Mouse (Mus musculus): ENCODE data around the gene Hmgcs1. TPM values are rescaled to one million over a fixed set of nuclear protein-coding genes. Genes with fewer than 3 reads are reported as not detected.
"Not testable (repeated sequence)": the region's sequence is repeated elsewhere in the genome, so short reads cannot be mapped to it uniquely, and the experiment has no call there.

The Hmgcs1 gene
- 67.1 and 74.2 TPM in 2 replicates for polyA plus RNA-seq (2015; fragmentation: Nextera tagmentation; extraction: Ambion mirVana)

DNA sequence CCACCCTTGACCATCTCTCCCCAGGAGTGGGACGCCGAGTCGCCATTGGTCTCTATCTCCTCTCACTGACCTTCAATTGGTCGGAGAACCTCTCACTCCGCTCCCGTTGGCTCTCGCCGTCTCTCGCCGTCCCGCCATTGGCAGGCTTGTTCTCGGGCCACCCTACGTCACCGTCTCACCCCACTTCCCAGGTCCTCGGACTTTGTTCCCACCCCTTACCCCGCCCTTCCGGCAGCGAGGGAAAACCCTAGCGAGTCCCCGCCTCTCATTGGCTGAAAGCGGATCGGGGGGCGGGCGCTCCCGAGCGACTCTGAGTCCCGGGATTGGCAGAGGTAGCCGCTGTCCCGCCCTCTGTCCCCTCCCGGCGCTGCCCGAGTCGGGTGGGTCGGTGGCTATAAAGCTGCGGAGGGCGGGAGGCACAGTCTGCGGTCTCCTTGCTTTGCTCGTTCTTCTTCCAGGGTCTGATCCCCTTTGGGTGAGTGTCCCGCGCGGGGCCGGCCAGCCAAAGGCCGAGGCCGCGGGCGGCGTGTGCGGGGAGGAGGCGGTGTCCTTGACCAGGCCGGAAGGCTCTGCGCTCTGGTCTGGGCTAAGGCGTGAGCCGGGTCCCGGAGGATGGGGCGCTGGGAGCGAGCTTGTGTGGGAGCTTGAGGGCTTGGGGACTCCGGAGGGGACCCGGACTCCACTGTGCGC, at the start of gene Hmgcs1:
Gene Hmgcs1 (plus strand): TSS at position 341 of the 690 bp plus-strand sequence.
- DNase-seq (ENCODE audit: low spot score), result peak; percentile 98

DNA sequence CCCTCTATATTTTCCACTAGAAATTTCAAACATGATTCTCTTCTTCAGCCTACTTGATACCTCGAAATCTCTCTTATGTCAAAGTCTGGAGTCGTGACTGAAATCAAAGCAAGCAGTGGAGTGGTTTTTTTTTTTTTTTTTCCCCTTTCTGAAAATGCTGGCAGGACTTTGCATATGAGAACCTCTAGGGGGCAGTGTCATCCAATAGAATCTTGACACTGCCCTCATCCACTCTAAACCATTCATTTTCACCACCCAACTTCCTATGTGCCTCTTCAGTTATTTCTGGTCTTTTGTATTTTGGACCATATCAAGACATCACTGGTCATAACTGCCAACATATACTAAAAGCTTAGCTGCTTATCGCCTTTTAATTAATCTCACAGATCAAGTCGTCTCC, 49.7 kb upstream of the Hmgcs1 start:
- DNase-seq (ENCODE audit: low spot score), result peak; percentile 50

DNA sequence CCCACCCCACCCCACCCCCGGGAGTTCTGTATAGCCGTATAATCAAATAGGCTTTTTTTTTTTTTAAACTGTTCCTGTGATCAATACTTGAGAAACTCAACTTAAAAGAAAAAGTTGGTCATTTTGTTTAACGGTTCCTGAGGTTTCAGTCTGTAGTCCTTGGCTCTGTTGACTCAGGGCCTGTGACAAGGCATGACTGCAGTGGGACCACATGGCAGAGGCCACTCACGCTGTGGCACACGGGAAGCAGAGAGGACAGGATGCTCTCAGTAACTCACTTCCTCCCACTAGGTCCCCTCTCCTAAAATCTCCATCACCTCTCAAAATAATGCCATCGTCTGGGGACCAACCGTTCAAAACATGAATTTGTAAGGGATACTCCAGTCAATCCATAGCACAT, 49.0 kb upstream of the Hmgcs1 start:
- DNase-seq (ENCODE audit: low spot score), result no peak

DNA sequence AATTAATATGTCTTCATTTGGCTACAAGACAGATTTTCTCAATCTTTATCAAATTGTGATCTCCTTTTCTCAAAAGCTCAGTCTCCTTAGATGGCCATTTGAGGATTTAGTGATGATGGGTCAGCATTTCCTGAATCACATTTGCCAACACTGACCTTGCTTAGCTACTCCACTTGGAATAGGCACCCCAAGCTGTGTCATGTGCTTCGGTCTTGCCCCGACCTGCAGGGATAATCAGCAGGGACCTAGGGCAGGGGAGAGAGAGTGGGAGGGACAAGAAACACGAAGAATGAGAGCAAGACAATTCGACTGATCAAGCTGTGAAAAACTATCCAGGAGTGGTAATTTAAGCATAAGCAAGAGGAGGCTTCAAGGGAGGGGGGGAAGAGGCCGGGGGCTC, 45.4 kb upstream of the Hmgcs1 start:
- DNase-seq (ENCODE audit: low spot score), result no peak

DNA sequence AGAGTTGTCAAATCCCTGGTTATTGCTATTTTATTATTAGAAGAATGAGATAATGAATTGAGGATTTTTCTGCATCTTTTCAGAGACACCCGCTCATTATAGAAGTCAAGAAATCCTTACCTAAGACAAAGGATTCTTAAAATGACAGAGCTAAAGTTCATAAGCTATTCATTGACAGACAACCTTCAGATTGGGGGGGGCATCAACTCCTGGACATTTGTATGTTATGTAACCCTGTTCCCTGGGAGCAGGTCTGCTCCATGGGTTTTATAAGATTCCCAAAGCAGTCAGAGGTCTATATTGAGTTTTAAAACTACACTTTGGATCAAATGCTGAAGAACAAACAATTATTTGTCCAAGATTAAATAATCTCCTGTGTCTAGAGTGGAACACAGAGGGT, 43.7 kb upstream of the Hmgcs1 start:
- no peak for DNase-seq (ENCODE audit: low spot score)

DNA sequence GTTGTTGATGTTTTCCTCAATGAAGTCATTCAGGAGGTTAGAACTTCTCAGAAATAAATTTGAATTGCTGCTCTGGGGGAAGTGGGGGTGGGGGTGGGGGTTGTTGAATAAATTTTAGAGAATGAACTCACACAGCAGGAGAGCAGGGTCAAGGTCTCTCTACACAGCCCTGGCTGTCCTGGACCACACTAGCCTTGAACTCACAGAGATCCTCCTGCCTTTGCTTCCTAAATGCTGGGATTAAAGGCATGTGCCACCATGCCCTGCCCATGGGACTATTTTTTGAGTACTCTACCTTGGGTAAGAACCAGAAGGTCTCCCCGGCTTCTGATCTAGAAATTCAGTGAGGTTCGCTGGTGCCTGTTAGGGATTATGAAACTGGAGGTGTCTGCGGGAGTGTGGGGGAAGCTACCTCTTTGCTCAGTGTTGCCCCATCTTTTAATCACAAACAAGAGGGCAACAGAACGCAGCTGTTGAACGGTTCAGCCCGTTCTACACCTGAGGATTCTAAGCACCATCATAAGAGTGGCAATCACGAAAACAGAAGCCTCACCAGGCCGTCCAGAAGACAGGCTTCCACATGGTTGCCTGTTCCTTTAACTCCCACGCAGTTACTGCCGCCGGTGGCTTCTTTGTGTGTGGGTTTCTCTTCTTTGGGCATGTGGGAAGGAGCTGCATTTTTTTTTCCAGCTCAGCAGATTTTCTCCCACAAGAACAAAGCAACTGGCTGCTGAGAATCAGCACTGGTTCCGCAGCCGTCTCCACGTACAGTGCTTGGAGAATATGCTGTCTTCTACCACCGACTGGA, 41.1 kb upstream of the Hmgcs1 start:
- DNase-seq (ENCODE audit: low spot score), result no peak

DNA sequence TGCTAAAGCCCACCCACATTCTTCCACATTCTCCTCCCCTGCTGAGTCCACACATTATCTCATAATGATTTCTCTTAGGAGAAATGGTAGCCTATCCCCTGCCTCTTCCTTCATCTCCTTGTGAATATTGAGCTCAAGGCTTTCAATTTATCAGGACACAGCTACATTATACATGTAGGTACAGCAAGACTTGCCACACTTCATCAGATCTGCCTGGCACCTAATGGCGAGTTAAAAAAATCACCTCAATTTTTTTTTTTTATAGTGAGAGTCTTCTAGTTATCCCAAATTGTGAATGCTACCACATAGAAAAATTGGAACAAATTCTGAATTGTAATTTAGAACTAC, 40.5 kb upstream of the Hmgcs1 start:
- no peak for DNase-seq (ENCODE audit: low spot score)

DNA sequence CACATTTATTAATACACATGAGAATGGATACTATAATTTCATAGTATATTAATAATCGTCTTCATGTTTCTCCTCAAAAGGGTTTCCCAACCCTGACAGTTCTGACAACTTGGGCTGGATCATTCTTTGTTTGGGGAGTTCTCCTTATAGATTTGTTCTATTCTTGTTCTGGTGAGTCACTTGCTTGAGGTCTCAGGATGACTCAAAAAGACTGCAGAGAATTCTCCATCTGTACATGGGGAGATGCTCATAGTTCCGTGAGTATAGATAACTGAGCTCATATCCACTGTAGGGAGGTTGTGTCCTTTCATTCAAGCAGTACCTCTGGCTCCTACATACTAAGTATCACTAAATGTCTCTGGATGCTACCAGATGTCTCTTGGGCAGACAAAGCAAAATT, 35.4 kb upstream of the Hmgcs1 start:
- no peak for DNase-seq (ENCODE audit: low spot score)

DNA sequence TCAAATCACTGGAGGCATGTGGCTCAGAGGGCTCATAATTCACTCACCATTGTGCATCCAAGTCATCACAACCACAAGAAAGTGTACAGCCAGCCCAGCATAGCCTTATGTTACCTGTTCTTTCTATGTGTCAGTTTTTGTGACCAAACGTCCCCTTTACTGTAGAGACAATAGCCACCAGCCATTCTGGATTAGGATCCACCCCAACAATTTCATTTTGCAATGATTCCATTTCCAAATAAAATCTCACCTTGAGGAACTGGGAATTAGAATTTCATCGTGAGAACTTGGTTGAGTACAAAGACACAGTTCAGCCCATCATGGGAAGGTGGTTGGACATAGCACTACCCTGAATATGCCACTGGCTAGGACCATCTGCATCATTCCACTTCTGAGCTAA, 33.9 kb upstream of the Hmgcs1 start:
- DNase-seq (ENCODE audit: low spot score), result no peak

DNA sequence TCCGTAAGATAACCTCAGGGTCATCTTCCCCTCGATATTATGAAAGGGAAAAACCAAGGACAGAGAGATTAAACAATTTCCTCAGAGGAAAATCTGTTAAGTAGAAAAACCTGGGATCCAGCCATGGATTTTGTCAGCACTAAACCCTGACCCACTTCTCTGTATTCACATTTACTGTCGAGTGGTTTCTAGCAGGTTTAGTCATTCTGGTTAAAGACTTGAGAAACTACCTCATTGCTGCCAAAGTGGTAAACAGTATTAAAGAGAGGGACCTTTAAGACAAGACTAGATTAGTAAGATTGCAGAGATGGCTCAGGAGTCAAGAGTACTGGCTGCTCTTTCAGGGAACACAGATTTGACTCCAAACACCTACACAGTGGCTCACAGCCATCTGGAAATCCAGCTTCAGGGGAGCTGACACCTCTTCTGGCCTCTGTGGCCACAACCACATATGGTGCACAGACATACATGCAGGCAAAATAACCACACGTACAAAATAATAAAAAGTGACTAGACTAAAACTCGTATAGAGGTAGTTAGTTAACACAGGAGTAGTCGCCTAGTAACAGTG, 33.2 kb upstream of the Hmgcs1 start:
- no peak for DNase-seq (ENCODE audit: low spot score)

DNA sequence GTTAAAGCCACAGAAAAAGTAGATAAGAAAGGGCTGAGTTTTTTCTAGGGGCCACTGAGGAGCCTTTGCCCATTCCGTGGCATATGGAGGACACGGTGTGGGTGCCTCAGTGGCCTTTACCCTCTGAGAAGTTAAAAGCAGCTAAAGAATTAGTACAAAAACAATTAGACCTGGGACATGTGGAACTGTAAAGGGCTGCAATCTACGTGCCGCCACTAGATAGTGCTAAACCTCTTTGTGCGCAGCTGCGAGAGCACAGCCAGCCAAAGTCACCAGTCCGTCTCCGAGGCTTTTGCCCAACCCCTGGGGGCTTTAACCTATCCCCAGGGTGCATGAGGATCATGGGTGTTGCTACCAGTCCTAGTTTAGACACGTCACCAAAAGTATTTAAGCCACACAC, 28.8 kb upstream of the Hmgcs1 start:
- DNase-seq (ENCODE audit: low spot score), result not testable (repeated sequence)

DNA sequence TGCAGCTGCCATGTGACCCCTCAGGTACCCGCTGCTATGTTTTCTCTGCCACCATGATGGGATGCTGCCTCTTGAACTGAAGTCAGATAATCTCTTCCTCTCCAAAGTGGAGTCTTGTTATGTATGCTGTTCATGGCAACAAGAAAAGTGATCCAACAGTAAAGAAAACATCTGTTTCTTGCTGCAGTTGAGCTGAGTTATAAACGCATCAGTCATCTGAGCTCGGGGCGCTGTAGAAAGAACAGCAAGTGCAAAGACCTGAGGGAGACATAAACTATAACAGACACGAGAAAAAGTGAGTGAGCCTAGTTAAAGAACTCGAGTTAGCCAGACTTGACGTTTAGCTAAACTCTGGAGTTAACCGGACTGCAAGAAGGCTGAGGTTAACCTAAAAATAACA, 11.4 kb upstream of the Hmgcs1 start:
- DNase-seq (ENCODE audit: low spot score), result no peak

DNA sequence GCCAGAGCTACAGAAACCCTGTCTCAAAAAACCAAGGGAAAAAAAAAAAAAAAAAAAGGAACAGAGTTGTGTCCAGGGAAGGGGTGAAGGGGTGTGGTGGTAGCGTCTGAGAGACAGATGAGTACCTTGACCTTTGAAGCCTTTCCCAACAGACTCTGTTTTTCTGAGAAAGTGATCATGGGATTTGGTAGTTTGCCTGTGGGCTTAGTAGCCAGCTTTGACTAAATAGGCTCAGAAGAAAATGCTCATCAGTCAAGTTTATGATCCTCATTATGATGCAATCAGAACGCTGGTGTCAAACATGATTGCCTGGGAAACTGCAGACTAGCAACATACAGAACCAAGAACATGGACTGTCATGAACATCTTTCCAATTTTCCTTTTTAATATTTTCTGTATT, 10.5 kb upstream of the Hmgcs1 start:
- no peak for DNase-seq (ENCODE audit: low spot score)

DNA sequence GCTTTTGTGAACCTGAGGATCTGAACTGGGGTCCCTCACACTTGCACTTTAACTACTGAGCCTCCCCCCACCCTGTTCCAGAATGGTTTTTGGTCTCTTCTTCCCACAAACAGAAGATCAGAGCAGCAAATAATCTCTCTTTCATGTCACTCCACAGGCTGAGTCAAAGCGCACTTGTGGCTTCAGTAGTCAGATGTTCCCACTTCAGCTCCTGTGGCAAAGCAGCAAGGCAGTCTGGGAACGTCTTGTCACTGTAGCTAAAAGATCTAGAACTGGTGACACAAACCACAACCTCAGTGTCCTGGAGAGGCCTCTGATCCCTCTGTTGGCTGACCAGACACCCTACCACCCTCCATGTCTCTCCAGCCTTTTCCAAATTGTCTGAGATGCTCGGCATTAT, 9.0 kb upstream of the Hmgcs1 start:
- DNase-seq (ENCODE audit: low spot score), result peak; percentile 25

DNA sequence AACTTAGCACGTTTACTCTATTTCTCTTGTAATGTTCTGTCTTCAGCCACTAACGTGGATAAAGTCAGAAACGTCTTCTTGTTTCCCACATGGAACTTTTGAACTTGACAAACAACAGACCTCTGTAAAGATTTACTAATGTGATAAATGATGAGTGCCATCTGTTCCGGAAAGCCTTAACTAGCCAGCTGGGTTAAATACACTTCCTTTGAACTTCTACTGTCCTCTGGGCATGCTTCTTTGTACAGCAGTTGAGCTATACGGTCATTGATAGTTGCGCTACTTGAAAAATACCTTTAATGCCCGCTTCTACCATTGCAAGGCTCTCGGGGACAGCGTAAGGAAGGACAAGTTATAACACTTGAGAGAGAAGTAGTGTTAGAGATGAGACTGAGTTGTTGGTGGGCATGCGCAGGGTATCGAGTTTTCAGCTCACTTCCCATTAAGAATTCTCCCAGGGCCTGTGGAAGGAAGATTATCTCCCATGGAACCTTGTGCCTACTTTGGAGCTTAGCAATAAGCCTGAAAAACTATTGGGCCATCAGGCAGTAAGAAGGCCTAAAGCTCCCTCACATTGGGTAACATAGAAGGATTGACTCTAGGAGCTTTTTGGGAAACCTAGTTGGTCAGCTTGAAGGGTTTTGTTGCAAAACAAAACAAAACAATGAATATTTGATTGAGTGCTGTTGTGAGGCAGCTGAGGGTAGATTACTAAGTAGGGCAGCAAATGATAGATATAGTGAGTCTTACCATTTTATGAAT, 5.6 kb upstream of the Hmgcs1 start:
- DNase-seq (ENCODE audit: low spot score), result no peak

DNA sequence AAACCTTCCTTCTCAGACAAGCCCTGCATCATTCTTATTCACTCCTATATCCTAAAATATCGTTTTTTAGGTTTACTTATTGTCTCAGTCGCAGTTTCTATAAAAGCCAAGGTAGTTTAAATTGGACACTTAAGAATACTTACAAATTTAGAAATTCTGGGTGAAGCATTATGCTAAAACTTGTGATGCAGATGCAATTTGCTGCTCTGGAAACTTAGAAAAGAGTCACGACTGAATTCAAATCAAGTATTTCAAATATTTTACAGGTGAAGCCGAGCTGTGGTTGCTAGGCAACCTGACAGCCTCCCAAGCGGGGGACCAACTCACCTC, 505 bp upstream of the Hmgcs1 start:
- DNase-seq (ENCODE audit: low spot score), result no peak

DNA sequence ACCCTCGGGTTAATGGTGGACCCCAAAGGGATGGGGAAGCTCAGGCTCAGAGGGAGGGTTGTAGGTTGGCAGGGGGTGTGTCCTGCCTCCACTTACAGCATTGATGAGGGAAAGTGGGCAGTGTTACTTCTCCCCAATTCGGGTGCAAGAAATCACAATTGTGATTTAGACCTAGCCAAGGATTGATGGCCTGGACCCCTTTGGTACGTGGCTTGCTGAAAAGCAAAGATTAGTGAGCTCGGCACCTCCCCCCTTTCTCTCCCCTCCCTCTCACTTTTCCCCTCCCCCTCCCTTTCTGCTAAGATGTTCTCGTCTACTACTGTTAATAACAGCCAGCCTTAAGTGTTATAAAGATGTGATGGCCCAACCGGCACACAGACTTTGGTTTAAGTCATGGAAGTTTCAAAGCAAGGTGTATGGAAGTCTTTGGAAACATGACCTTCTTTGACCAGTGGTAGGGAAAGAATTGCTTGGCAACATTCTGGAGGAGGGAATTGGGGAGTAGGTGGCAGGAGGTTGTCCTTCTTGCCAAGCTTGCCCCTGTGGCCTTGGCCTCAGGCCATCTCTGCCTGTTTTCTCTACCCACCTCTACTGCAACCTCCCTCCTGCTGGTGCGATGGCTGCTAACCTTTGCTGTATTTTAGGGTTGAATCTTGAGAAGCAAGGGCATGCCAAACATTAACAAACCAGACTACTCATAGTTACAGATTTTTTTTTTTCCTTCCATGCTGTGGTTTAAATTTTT, 869 bp downstream of the Hmgcs1 start:
- no peak for DNase-seq (ENCODE audit: low spot score)

DNA sequence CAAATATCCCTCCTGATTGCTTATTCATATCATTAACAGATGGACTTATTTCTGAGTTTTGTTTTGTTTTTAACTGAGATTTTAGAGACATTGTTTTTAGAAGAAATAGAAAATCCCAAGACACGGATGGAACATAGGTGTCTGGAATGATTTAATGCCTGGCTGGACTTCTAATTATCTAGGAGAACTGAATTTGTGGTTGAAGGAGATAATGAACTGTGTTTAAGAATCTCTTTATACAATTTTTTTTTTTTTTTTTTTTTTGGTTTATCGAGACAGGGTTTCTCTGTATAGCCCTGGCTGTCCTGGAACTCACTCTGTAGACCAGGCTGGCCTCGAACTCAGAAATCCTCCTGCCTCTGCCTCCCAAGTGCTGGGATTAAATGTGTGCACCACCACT, 1.8 kb downstream of the Hmgcs1 start:
- DNase-seq (ENCODE audit: low spot score), result not testable (repeated sequence)

DNA sequence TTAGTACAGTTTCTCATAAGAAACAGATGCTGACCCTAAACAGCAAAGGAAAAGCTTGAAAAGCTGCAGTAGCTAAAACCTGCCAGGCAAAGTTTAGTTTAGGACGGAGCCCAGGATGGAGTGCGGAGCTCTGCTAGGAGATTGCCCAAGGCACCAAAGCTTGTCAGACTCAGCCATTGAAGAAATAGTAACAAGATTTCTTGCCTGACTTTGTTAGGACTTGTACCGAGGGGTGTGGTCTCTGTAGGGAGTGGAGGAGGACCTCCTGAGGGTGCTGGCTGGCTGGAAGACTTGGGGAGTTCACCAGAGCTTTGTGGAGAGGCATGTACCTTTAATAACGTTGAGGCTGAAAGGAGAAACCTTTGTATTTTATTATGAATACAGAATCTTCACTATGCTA, 5.5 kb downstream of the Hmgcs1 start:
- no peak for DNase-seq (ENCODE audit: low spot score)

DNA sequence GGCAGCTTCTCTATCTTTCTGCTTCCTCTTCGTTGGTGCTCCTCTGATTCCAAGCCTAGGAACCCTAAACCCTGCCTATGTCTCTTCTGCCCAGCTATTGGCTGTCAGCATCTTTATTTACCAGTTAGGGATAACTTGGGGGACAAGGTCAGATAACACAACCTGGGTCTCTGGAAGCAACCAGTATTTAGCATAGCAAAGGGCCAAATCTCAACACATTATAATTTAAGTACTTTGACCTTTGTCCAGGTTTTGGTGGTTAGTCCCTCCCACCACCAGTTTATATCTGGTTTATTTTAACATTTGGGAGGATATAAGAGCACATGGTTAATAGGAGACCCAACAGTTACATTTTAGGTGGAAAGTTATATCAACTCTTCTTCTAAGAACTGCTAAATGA, 6.3 kb downstream of the Hmgcs1 start:
- DNase-seq (ENCODE audit: low spot score), result no peak

DNA sequence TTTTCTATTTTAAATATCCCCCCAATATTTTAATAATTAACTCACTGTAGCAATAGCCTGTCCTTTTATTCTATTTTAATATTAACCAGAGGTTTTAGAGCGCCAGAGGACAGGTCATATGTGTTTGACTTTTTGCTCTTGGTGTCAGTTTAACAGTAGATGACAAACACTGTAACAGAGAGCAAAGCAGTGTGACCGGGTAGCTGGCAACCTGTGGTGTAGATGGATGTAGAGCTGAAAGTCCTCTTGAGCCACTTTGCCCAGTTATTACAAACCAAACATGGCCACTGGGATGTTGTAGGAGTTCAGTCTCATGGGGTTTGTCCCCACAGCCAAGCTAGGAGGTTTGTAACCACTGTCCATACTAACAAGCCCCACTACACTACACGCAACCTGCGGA, 8.3 kb downstream of the Hmgcs1 start:
- DNase-seq (ENCODE audit: low spot score), result no peak
